Mouse (Mus musculus) thymus, adult 2 months (tissue): ENCODE measurements at regions not wholly inside any gene's neighbourhood (a gene's known extent, or its start where the extent isn't known, plus 50 kb on each side); places are given as distances from the start of the nearest gene placed in this dataset.

Experiments
- CTCF ChIP-seq: fragments of 200-500 bp; IDR thresholded peaks from 2 replicates; pipeline ENCODE4 v1.5.1; 2012; ENCODE audit warnings: mild to moderate bottlenecking, control low read depth, low read length, moderate library complexity, borderline replicate concordance; ENCODE audit not compliant: control insufficient read depth, poor library complexity, insufficient read depth; ENCODE audit errors: extremely low read depth
- POLR2A ChIP-seq: fragments of 200-500 bp; IDR thresholded peaks from 2 replicates; pipeline ENCODE4 v1.6.1; 2012; ENCODE audit warnings: mild to moderate bottlenecking, low read length, control low read depth, moderate library complexity; ENCODE audit not compliant: control insufficient read depth, poor library complexity, insufficient read depth; ENCODE audit errors: extremely low read depth

- TF ChIP-seq CTCF = no peak
- TF ChIP-seq POLR2A = no peak
Observed at GRCm38 (mm10) chr9:104448577-104449165, 98.4 kb upstream of the Cpne4 start.
